Mouse (Mus musculus) kidney, embryonic 16.5 days (tissue): ENCODE data around the gene Gp5. TPM values are rescaled to one million over a fixed set of nuclear protein-coding genes. Genes with fewer than 3 reads are reported as not detected.

Experiments
- ATAC-seq: fragments of 200-750 bp; cut with Nextera tagmentation; 2 replicates; pipeline ENCODE4 v1.8.0; 2017; ENCODE audit warnings: moderate TSS enrichment; ENCODE audit not compliant: low FRiP score, low TSS enrichment
- H3K27ac ChIP-seq: fragments of 300-500 bp; sonication (generic); 2 replicates; pipeline ENCODE4 v1.5.1; 2014; ENCODE audit warnings: low read length
- H3K27me3 ChIP-seq: fragments of 300-500 bp; sonication (generic); 2 replicates; pipeline ENCODE4 v1.6.1; 2014; ENCODE audit warnings: low read length, control low read depth, mixed read lengths; ENCODE audit not compliant: insufficient read depth
- H3K36me3 ChIP-seq: fragments of 300-500 bp; sonication (generic); 2 replicates; pipeline ENCODE4 v1.6.1; 2014; ENCODE audit warnings: low read length, control low read depth, mixed read lengths; ENCODE audit not compliant: insufficient read depth
- H3K4me1 ChIP-seq: fragments of 300-500 bp; sonication (generic); 2 replicates; pipeline ENCODE4 v1.6.1; 2014; ENCODE audit warnings: low read length, control low read depth, mixed read lengths; ENCODE audit not compliant: insufficient read depth
- H3K4me2 ChIP-seq: fragments of 300-500 bp; sonication (generic); replicated peaks from 2 replicates; pipeline ENCODE4 v1.6.1; 2014; ENCODE audit warnings: low read depth, low read length
- H3K4me3 ChIP-seq: fragments of 300-500 bp; sonication (generic); 2 replicates; pipeline ENCODE4 v1.5.1; 2014; ENCODE audit warnings: mild to moderate bottlenecking, low read length
- H3K9ac ChIP-seq: fragments of 300-500 bp; sonication (generic); replicated peaks from 2 replicates; pipeline ENCODE4 v1.6.1; 2014; ENCODE audit warnings: low read length
- H3K9me3 ChIP-seq: fragments of 300-500 bp; sonication (generic); 2 replicates; pipeline ENCODE4 v1.6.1; 2016; ENCODE audit warnings: low read length, control low read depth
- WGBS: fragments of 180-500 bp; shearing (Covaris S2); extraction: QIAGEN DNeasy Blood & Tissue Kit; methylation state at CpG from one replicate; pipeline ENCODE4 v1.1.7; 2014; 5-methylcytosine and 5-hydroxymethylcytosine counted together
- polyA plus RNA-seq: library from polyadenylated mRNA; unstranded; fragments of >200 nt; fragmentation: Nextera tagmentation; extraction: Ambion mirVana; gene quantifications from 2 replicates; pipeline ENCODE4 v1.2.1, GENCODE M21; 2015

Gp5 gene
- polyA plus RNA-seq, 1 experiment from 2014 or later, result 0.41 TPM

- WGBS, result 26% methylated on average over 5 of the region's 5 CpGs
Observed at GRCm38 (mm10) chr16:30304236-30304635, 6.3 kb downstream of the Gp5 start.

DNA sequence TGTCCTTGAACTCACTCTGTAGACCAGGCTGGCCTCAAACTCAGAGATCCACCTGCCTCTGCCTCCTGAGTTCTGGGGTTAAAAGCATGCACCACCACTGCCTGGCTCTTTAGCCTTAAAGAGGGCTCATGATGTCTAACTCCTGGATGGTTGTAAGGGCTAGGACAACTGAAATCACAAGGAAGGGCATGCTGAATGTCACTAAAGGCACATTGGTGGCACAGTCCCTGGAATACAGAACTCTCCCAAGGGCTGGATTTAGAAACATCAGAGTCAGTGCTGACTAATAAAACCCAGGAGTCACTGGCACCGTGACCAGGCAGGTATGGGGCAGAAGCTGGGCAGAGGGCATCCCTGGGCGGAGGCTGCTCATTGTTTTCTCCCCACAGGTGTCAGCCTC is 7.2 kb downstream of the Gp5 start:
- Histone ChIP-seq H3K4me2 (no peak overlapping the region), H3K4me1 (peaks cover 4% of the 10 kb centered on the region), H3K27ac (no peak overlapping the region), H3K4me3 (no peak overlapping the region), H3K27me3 (peaks cover 34% of the 10 kb centered on the region), H3K9me3 (no peaks in the 10 kb centered on the region), H3K9ac (no peak overlapping the region), H3K36me3 (no peaks in the 10 kb centered on the region)
- 71% methylated on average over 2 of the region's 2 CpGs for WGBS
- ATAC-seq, result no peak

More at GRCm38 (mm10) chr16:30304236-30304635, 6.3 kb downstream of the Gp5 start:
- H3K4me1 ChIP-seq, result peaks cover 8% of the 10 kb centered on the region
- no peak overlapping the region for H3K4me2 ChIP-seq
- no peaks in the 10 kb centered on the region for H3K9me3 ChIP-seq
- no peaks in the 10 kb centered on the region for H3K36me3 ChIP-seq
- no peak overlapping the region for H3K4me3 ChIP-seq
- no peak overlapping the region for H3K9ac ChIP-seq
- H3K27me3 ChIP-seq, result peaks cover 42% of the 10 kb centered on the region
- ATAC-seq, result 0 out of 2 replicates have a peak, but pooled peaks have one; percentile 6
- H3K27ac ChIP-seq, result no peak overlapping the region

DNA sequence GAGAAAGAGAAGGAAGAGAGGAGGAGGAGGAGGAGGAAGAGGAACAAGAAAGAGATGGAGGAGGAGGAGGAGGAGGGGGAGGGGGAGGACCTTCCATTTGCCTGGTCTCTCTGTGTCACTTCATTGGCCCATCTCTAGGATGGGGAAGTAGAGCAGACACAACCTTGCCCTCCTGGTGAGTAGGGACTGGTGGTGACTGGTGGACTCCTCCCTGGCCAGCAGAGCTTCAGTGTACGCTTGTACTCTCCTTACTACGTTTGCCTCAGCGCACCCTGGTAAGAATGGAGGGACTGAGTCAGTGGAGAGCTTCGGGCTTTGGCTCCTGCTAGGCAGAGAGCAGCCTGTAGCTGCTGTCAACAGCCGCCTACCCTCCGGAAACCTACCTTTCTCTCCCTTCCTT is 7.9 kb downstream of the Gp5 start:
- WGBS, result 86% methylated on average over 6 of the region's 6 CpGs
- ATAC-seq, result no peak
- Histone ChIP-seq H3K4me1 (no peaks in the 10 kb centered on the region), H3K27ac (no peak overlapping the region), H3K4me3 (no peak overlapping the region), H3K9me3 (no peaks in the 10 kb centered on the region), H3K36me3 (no peaks in the 10 kb centered on the region), H3K9ac (no peak overlapping the region), H3K4me2 (no peak overlapping the region), H3K27me3 (peaks cover 26% of the 10 kb centered on the region)

DNA sequence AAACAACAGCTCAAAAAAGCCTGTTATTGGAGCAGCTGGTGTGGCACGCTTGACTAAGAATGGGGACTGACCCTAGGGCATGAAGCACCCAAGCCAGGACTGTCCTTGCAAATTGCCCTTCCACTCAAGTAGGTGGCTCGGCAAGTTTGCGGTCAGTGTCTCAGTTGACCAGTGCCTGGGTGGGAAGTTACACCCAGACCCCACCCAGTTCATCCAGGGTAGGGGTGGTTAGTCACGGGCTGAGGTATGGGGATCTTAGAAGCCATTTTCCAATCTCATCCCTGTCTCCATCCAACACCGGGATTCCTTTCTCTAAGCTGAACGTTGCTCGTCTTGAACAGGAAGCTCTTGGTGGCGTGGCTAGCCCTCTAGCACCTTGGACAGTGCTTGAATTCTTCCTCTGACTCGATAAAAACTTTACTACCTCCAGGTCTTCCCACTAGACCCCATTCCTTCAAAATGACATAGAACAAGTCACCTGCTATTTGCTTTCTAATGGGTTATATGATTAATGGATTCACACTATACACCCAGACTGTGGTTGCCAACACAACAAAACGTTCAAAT is 10.8 kb downstream of the Gp5 start:
- 60% methylated on average over 10 of the region's 10 CpGs for WGBS

GRCm38 (mm10) chr16:30297450-30297849 is 13.1 kb downstream of the Gp5 start:
- Histone ChIP-seq H3K27me3 (no peaks in the 10 kb centered on the region), H3K9me3 (no peaks in the 10 kb centered on the region), H3K4me1 (no peaks in the 10 kb centered on the region), H3K4me3 (no peak overlapping the region), H3K9ac (no peak overlapping the region), H3K36me3 (no peaks in the 10 kb centered on the region), H3K4me2 (no peak overlapping the region), H3K27ac (no peak overlapping the region)
- no peak for ATAC-seq
- 83% methylated on average over 7 of the region's 7 CpGs for WGBS

More for the DNA sequence above, 10.8 kb downstream of the Gp5 start:
- H3K4me3 ChIP-seq, result no peak overlapping the region
- 0 out of 2 replicates have a peak, but pooled peaks cover 4% of the 10 kb centered on the region for H3K27me3 ChIP-seq
- no peak overlapping the region for H3K9ac ChIP-seq
- no peaks in the 10 kb centered on the region for H3K36me3 ChIP-seq
- no peak overlapping the region for H3K27ac ChIP-seq
- H3K4me1 ChIP-seq, result no peaks in the 10 kb centered on the region
- ATAC-seq, result no peak
- H3K4me2 ChIP-seq, result no peak overlapping the region
- no peaks in the 10 kb centered on the region for H3K9me3 ChIP-seq

DNA sequence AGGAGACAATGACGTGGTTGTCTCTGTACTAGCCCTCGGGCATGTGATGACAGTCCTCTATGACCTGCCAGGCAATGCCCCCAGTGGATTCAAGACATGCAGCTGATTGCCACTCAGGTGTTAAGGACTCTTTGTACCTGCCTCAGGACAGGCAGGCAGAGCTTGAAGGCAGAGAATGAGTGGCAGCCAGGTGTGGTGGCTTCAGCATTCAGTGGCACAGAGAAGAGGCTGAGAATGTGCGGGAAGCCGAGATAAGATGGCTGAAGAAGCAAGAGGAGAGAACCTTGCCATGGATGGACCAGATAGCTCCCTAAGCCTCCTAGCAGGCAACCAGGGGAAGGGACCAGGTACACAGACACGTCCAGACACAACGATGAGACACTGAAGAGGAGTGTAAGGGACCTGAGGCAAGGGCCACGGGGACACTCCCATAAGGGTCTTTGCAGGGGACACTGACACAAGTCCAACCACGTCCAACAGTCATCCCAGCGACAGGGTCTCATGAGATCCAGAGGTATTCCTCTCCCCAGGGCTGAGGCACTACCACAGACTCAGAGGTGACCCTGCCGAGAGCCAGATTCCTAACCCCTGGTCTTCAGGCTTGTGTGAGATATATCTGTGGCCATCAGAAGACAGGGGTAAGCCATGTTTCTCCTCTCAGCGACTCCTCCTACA is 13.8 kb downstream of the Gp5 start:
- ATAC-seq, result no peak

DNA sequence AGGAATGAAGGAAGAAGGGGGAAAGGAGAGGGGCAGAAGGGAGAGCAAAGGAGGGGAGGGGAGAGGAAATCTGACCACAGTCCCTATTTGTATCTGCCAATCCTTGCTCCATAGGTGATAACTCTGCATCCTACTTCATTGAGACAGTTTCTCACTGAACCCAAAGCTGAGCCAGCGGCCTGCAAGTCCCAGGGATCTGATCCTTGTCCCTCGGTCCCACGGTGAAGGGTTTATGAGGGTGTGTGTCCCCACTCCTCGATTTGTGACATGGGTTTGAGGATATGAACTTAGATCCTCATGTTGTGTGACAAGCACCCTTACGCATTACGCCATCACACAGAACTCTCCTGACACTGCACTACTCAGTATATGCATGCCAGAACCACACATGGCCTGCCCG is 15.5 kb downstream of the Gp5 start:
- WGBS, result 91% methylated on average over 7 of the region's 7 CpGs
- no peak overlapping the region for H3K4me3 ChIP-seq
- no peak for ATAC-seq
- H3K9me3 ChIP-seq, result no peaks in the 10 kb centered on the region
- H3K27me3 ChIP-seq, result no peaks in the 10 kb centered on the region
- no peak overlapping the region for H3K27ac ChIP-seq
- H3K4me1 ChIP-seq, result peaks cover 6% of the 10 kb centered on the region; the same call in 1 of the 2 replicates
- no peaks in the 10 kb centered on the region for H3K36me3 ChIP-seq
- no peak overlapping the region for H3K9ac ChIP-seq
- H3K4me2 ChIP-seq, result no peak overlapping the region

More for the DNA sequence above, 13.8 kb downstream of the Gp5 start:
- H3K9ac ChIP-seq, result no peak overlapping the region
- no peaks in the 10 kb centered on the region for H3K36me3 ChIP-seq
- no peak overlapping the region for H3K27ac ChIP-seq
- H3K4me2 ChIP-seq, result no peak overlapping the region
- WGBS, result 90% methylated on average over 11 of the region's 11 CpGs
- H3K9me3 ChIP-seq, result no peaks in the 10 kb centered on the region
- no peaks in the 10 kb centered on the region for H3K4me1 ChIP-seq
- no peak overlapping the region for H3K4me3 ChIP-seq
- no peaks in the 10 kb centered on the region for H3K27me3 ChIP-seq

DNA sequence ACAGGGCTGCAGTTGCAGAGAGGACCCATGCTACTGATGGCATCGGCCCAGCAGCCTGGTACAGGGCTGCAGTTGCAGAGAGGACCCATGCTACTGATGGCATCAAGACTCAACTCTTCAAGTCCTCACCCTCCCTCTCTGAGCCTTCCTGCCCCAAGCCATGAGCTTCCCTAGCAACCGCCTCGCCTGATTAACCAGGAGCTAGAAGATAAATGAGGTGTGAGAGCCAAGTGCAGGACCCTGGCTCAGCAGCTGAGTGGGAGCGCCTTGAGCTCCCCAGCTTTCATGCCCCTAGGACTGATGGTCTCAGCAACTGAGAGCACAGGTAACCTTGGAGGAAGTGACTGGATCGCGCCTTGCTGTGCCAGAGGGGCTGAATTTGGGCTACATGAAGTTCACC is 20.1 kb downstream of the Gp5 start:
- H3K27ac ChIP-seq, result no peak overlapping the region
- H3K4me3 ChIP-seq, result no peak overlapping the region
- H3K9me3 ChIP-seq, result no peaks in the 10 kb centered on the region
- peak; percentile 79 for ATAC-seq
- WGBS, result 45% methylated on average over 6 of the region's 6 CpGs
- no peaks in the 10 kb centered on the region for H3K36me3 ChIP-seq
- H3K9ac ChIP-seq, result no peak overlapping the region
- peaks cover 6% of the 10 kb centered on the region; the same call in 1 of the 2 replicates for H3K4me1 ChIP-seq
- H3K4me2 ChIP-seq, result no peak overlapping the region
- H3K27me3 ChIP-seq, result 0 out of 2 replicates have a peak, but pooled peaks cover under 1% of the 10 kb centered on the region

DNA sequence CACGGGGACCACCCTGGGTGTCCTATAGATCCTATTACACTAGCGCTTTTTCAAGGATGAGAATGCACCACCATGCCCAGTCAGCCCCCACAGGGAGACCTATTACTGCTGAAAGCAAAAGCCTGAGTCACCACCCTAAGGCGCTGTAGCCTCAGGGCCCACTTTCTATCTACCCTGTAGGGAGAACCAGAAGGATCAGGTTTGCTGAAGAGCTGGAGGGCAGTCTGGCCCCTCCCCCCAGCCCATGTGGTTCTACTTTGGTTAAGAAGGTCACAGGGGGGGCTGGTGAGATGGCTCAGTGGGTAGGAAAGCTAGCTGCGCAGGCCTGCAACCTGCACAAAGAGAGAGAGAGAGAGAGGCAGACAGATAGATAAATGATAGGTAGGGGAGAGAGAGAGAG is 24.9 kb downstream of the Gp5 start:
- ATAC-seq, result no peak
- Histone ChIP-seq H3K9ac (no peak overlapping the region), H3K27ac (no peak overlapping the region), H3K27me3 (peaks cover 35% of the 10 kb centered on the region), H3K4me1 (peaks cover 31% of the 10 kb centered on the region), H3K36me3 (no peaks in the 10 kb centered on the region), H3K4me3 (no peak overlapping the region), H3K4me2 (no peak overlapping the region), H3K9me3 (no peaks in the 10 kb centered on the region)
- 67% methylated on average over 4 of the region's 4 CpGs for WGBS

- Histone ChIP-seq H3K4me2 (peak overlapping the region; percentile 46), H3K27me3 (peaks cover 35% of the 10 kb centered on the region), H3K27ac (no peak overlapping the region), H3K4me1 (peaks cover 30% of the 10 kb centered on the region), H3K9me3 (no peaks in the 10 kb centered on the region), H3K4me3 (peak overlapping the region; percentile 17), H3K9ac (no peak overlapping the region), H3K36me3 (no peaks in the 10 kb centered on the region)
- peak; percentile 44 for ATAC-seq
- under 1% methylated on average over 15 of the region's 15 CpGs for WGBS
Observed at GRCm38 (mm10) chr16:30283743-30284337, 26.7 kb downstream of the Gp5 start.
